Mouse (Mus musculus) embryonic facial prominence, embryonic 14.5 days (tissue): ENCODE data around the gene Spib. TPM values are rescaled to one million over a fixed set of nuclear protein-coding genes. Genes with fewer than 3 reads are reported as not detected.

ENCODE experiments used
- ATAC-seq: fragments of 200-750 bp; cut with Nextera tagmentation; 2 replicates; pipeline ENCODE4 v1.8.0; 2017; ENCODE audit warnings: low read depth, moderate number of reproducible peaks, moderate TSS enrichment
- DNase-seq: peaks from one replicate; pipeline ENCODE4 v3.0.0-alpha.2; 2015; ENCODE audit warnings: low spot score
- H3K27ac ChIP-seq: fragments of 300-500 bp; sonication (generic); replicated peaks from 2 replicates; pipeline ENCODE4 v1.5.1; 2014; ENCODE audit warnings: low read depth, mild to moderate bottlenecking, low read length, moderate library complexity
- H3K27me3 ChIP-seq: fragments of 300-500 bp; sonication (generic); replicated peaks from 2 replicates; pipeline ENCODE4 v1.6.1; 2014; ENCODE audit warnings: low read length; ENCODE audit not compliant: control insufficient read depth, insufficient read depth
- H3K36me3 ChIP-seq: fragments of 300-500 bp; sonication (generic); 2 replicates; pipeline ENCODE4 v1.6.1; 2014; ENCODE audit warnings: low read length, mixed read lengths; ENCODE audit not compliant: control insufficient read depth, insufficient read depth
- H3K4me1 ChIP-seq: fragments of 300-500 bp; sonication (generic); 2 replicates; pipeline ENCODE4 v1.6.1; 2014; ENCODE audit warnings: antibody characterized with exemption, low read length; ENCODE audit not compliant: control insufficient read depth, insufficient read depth
- H3K4me2 ChIP-seq: fragments of 300-500 bp; sonication (generic); 2 replicates; pipeline ENCODE4 v1.6.1; 2014; ENCODE audit warnings: low read depth, mild to moderate bottlenecking, low read length, moderate library complexity, mixed read lengths
- H3K4me3 ChIP-seq: fragments of 300-500 bp; sonication (generic); 2 replicates; pipeline ENCODE4 v1.5.1; 2014; ENCODE audit warnings: low read depth, mild to moderate bottlenecking, low read length
- H3K9ac ChIP-seq: fragments of 300-500 bp; sonication (generic); 2 replicates; pipeline ENCODE4 v1.6.1; 2014; ENCODE audit warnings: low read depth, mild to moderate bottlenecking, low read length, moderate library complexity, mixed read lengths
- H3K9me3 ChIP-seq: fragments of 300-500 bp; sonication (generic); 2 replicates; pipeline ENCODE4 v1.6.1; 2016; ENCODE audit warnings: low read length; ENCODE audit not compliant: control insufficient read depth
- WGBS: fragments of 180-500 bp; shearing (Covaris S2); extraction: QIAGEN DNeasy Blood & Tissue Kit; methylation state at CpG from one replicate; pipeline ENCODE4 v1.1.7; 2014; 5-methylcytosine and 5-hydroxymethylcytosine counted together
- polyA plus RNA-seq: library from polyadenylated mRNA; unstranded; fragments of >200 nt; fragmentation: Nextera tagmentation; extraction: Ambion mirVana; gene quantifications from 2 replicates; pipeline ENCODE4 v1.2.1, GENCODE M21; 2014

Spib gene
- polyA plus RNA-seq, 1 experiment from 2014 or later = 0.26 TPM

- DNase-seq (no peak), ATAC-seq (no peak)
- Histone ChIP-seq H3K4me1 (peaks cover 20% of the 10 kb centered on the region), H3K9ac (no peak overlapping the region), H3K9me3 (no peaks in the 10 kb centered on the region), H3K4me2 (no peak overlapping the region), H3K27me3 (no peaks in the 10 kb centered on the region), H3K4me3 (no peak overlapping the region), H3K27ac (no peak overlapping the region), H3K36me3 (peaks cover 31% of the 10 kb centered on the region)
- WGBS = 85% methylated on average over 18 of the region's 22 CpGs
Observed at GRCm38 (mm10) chr7:44551731-44552130, 19.9 kb upstream of the Spib start.

GRCm38 (mm10) chr7:44551301-44551700 lies 19.4 kb upstream of the Spib start:
- Histone ChIP-seq H3K9me3 (no peaks in the 10 kb centered on the region), H3K4me2 (no peak overlapping the region), H3K27me3 (no peaks in the 10 kb centered on the region), H3K36me3 (peaks cover 31% of the 10 kb centered on the region), H3K9ac (no peak overlapping the region), H3K4me3 (no peak overlapping the region), H3K27ac (no peak overlapping the region), H3K4me1 (peaks cover 20% of the 10 kb centered on the region)
- WGBS = 96% methylated on average over 21 of the region's 21 CpGs
- ATAC-seq = no peak
- no peak for DNase-seq

- 91% methylated on average over 12 of the region's 12 CpGs for WGBS
- Histone ChIP-seq H3K4me1 (peaks cover 20% of the 10 kb centered on the region), H3K9ac (no peak overlapping the region), H3K4me2 (no peak overlapping the region), H3K27ac (no peak overlapping the region), H3K27me3 (no peaks in the 10 kb centered on the region), H3K4me3 (no peak overlapping the region), H3K36me3 (peaks cover 31% of the 10 kb centered on the region), H3K9me3 (no peaks in the 10 kb centered on the region)
- no peak for ATAC-seq
- DNase-seq = no peak
Observed at GRCm38 (mm10) chr7:44550409-44550678, 18.5 kb upstream of the Spib start.

DNA sequence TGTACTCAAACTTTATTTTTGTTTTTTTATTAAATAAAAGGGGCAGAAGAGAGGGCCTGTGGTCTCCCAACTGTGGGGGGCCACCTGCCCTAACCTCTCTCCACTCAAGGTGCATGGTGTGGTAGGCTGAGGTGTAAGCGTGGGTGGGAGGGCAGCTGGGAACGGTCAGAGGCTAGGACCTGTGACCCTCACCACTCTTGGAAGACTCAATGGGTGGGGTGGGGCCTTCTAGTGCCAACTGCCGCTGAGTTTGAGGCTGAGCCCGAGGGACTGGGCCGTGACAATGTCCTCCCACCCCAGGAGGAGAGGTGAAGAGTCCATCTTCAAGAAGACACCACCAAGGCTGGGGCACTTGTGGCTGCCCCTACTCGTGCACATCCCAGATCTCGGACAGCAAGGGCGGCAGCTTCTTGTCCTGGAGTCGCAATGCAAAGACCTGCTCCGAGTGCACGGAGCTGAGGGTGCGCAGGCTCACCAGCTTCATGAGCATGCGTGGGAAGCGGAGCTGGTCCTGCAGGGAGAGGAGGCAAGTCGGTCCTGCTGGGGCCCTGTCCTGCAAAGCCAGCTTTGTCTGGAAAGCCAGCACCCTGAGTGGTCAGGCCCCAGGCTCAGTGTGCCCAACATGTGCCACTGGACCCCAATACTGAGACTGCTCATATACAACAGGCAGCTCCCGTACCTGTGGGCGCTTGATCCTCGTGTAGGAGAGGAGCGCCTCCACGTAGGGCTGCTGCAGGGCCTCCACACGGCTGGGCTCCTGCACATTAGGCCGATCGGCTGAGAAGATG lies 17.9 kb upstream of the Spib start:
- no peak for DNase-seq
- Histone ChIP-seq H3K9me3 (no peaks in the 10 kb centered on the region), H3K36me3 (peaks cover 31% of the 10 kb centered on the region), H3K4me3 (no peak overlapping the region), H3K27ac (no peak overlapping the region), H3K4me2 (no peak overlapping the region), H3K4me1 (peaks cover 20% of the 10 kb centered on the region), H3K9ac (no peak overlapping the region), H3K27me3 (no peaks in the 10 kb centered on the region)
- ATAC-seq = no peak
- 94% methylated on average over 23 of the region's 23 CpGs for WGBS

- peak; percentile 100 for DNase-seq
- Histone ChIP-seq H3K4me2 (peak within 1 kb of the TSS; percentile 72), H3K27ac (peak within 1 kb of the TSS; percentile 84), H3K9ac (peak within 1 kb of the TSS; percentile 71), H3K27me3 (no peaks in the 10 kb centered on the region), H3K9me3 (no peaks in the 10 kb centered on the region), H3K4me1 (peaks cover 20% of the 10 kb centered on the region), H3K36me3 (peaks cover 31% of the 10 kb centered on the region), H3K4me3 (peak within 1 kb of the TSS; percentile 70)
- WGBS = under 1% methylated on average over 43 of the region's 43 CpGs
- peak; percentile 95 for ATAC-seq
Observed at GRCm38 (mm10) chr7:44548497-44549087, 16.7 kb upstream of the Spib start, which contains the start of gene Pold1. TSS of gene Pold1 (minus strand) at chr7:44548849.

DNA sequence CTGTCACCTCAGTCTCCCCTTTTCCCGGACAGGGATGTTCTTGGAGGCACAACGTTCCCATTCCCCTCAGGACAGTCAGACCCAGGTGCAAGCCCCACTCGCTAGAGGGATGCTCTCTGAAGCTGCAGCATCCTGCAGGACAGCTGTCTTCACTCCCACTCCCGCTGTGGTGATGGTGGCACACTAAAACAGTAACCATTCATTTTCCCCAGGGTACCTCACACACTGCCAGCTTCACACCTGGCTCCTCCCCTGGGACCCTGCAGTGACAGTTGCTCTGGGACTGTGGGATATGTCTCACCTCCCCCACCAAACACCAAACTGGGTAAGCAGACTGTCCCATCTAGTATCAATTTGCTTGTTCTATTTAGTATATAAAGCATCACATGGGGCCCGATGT lies 15.9 kb upstream of the Spib start:
- Histone ChIP-seq H3K27me3 (no peaks in the 10 kb centered on the region), H3K4me2 (peak overlapping the region; percentile 72), H3K9me3 (no peaks in the 10 kb centered on the region), H3K4me3 (peak overlapping the region; percentile 70), H3K27ac (no peak overlapping the region), H3K9ac (peak overlapping the region; percentile 71), H3K4me1 (peaks cover 15% of the 10 kb centered on the region), H3K36me3 (peaks cover 38% of the 10 kb centered on the region)
- ATAC-seq = no peak
- peak; percentile 30 for DNase-seq
- 20% methylated on average over 5 of the region's 5 CpGs for WGBS

GRCm38 (mm10) chr7:44547041-44547440 lies 15.2 kb upstream of the Spib start:
- Histone ChIP-seq H3K36me3 (peaks cover 41% of the 10 kb centered on the region), H3K27ac (no peak overlapping the region), H3K9ac (peak overlapping the region; percentile 71; the same call in 1 of the 2 replicates), H3K9me3 (no peaks in the 10 kb centered on the region), H3K27me3 (no peaks in the 10 kb centered on the region), H3K4me2 (peak overlapping the region; percentile 72), H3K4me3 (peak overlapping the region; percentile 70; the same call in 1 of the 2 replicates), H3K4me1 (peaks cover 13% of the 10 kb centered on the region)
- ATAC-seq = no peak
- DNase-seq = no peak
- 95% methylated on average over 13 of the region's 13 CpGs for WGBS

GRCm38 (mm10) chr7:44546274-44546673 lies 14.4 kb upstream of the Spib start:
- H3K4me3 ChIP-seq = no peak overlapping the region
- H3K36me3 ChIP-seq = peaks cover 41% of the 10 kb centered on the region
- no peak overlapping the region for H3K4me2 ChIP-seq
- H3K9me3 ChIP-seq = no peaks in the 10 kb centered on the region
- no peaks in the 10 kb centered on the region for H3K27me3 ChIP-seq
- H3K27ac ChIP-seq = no peak overlapping the region
- no peak for ATAC-seq
- 97% methylated on average over 3 of the region's 3 CpGs for WGBS
- DNase-seq = no peak
- peaks cover 13% of the 10 kb centered on the region for H3K4me1 ChIP-seq
- no peak overlapping the region for H3K9ac ChIP-seq

DNA sequence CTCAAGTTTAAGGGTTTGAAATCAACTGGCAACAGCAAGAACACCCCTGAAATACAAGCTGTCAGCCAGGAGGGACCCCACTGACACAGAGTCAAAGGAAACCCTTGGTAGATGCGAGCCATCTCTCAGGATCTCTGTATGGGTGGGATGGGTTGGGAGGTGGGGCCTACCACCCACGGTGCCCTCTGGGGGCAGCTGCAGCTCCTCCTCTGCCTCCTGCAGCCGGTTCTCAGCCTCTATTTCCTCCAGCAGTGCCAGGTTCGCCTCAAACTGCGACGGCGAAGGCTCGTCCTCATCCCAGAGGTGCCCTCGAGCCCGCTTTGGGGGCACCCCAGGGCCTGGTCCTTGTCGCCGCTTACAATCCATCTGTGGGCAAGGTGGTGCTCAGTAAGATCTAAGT lies 11.2 kb upstream of the Spib start:
- Histone ChIP-seq H3K4me3 (no peak overlapping the region), H3K27me3 (no peaks in the 10 kb centered on the region), H3K9me3 (no peaks in the 10 kb centered on the region), H3K27ac (no peak overlapping the region), H3K9ac (0 out of 2 replicates have a peak overlapping the region, but pooled peaks have one; percentile 38), H3K4me2 (no peak overlapping the region), H3K4me1 (peaks cover 12% of the 10 kb centered on the region), H3K36me3 (peaks cover 52% of the 10 kb centered on the region)
- no peak for ATAC-seq
- WGBS = 81% methylated on average over 11 of the region's 12 CpGs
- DNase-seq = no peak
